Mouse (Mus musculus) megakaryocyte, embryonic 14.5 days (primary cell): ENCODE measurements around the gene Hexdc. TPM values are rescaled to one million over a fixed set of nuclear protein-coding genes. Genes with fewer than 3 reads are reported as not detected.

ENCODE experiments used
- H3K27me3 ChIP-seq: replicated peaks from 2 replicates; pipeline ENCODE3; 2012; ENCODE audit warnings: inconsistent platforms
- H3K36me3 ChIP-seq: replicated peaks from 2 replicates; pipeline ENCODE3; 2012; ENCODE audit warnings: low read length, inconsistent platforms, mixed read lengths
- H3K4me1 ChIP-seq: 2 replicates; pipeline ENCODE4 v1.6.1; 2012; ENCODE audit warnings: inconsistent platforms
- H3K4me3 ChIP-seq: replicated peaks from 2 replicates; pipeline ENCODE3; 2012; ENCODE audit warnings: moderate library complexity, mild to moderate bottlenecking, inconsistent platforms
- H3K9me3 ChIP-seq: 2 replicates; pipeline ENCODE4 v1.6.1; 2012; ENCODE audit warnings: inconsistent platforms
- FLI1 ChIP-seq: IDR thresholded peaks from 2 replicates; pipeline ENCODE4 v1.6.1; 2012; ENCODE audit warnings: low read length, inconsistent platforms, mixed read lengths
- GATA1 ChIP-seq: IDR thresholded peaks from 3 replicates; pipeline ENCODE4 v1.6.1; 2012; ENCODE audit warnings: mixed read lengths, low read length, inconsistent platforms, borderline replicate concordance
- polyA plus RNA-seq: library from polyadenylated mRNA; stranded (reverse); fragments of >175 nt; gene quantifications from 2 replicates; pipeline ENCODE4 v1.2.3, GENCODE M21; 2012; ENCODE audit warnings: low replicate concordance; ENCODE audit not compliant: insufficient read depth

Hexdc gene
- polyA plus RNA-seq, 1 experiment, result 4.2 TPM

DNA sequence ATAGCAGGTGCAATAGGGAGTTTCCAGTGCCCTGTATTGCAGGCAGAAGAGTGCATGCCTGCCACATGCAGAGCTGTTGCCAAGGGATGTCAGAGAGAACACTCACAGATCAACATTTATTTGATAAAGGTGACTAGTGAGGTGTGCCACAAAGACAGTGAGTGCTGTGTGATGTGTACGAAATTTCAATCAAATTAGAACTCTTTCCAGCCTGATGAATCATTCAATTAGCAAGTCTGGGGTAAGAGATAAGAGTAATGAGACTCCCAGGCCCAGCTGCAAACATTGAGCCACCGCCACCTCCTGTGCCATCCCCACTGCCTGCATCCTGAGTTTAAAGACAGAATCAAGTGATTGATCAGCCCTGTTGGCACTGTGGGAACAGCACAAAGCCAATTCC is 11.5 kb upstream of the Hexdc start:
- Histone ChIP-seq H3K9me3 (no peaks in the 10 kb centered on the region), H3K4me1 (no peaks in the 10 kb centered on the region; the same call in 1 of the 2 replicates), H3K27me3 (peaks cover 12% of the 10 kb centered on the region), H3K36me3 (peaks cover 3% of the 10 kb centered on the region), H3K4me3 (no peak overlapping the region)
- no peak for TF ChIP-seq FLI1
- TF ChIP-seq GATA1, result no peak

DNA sequence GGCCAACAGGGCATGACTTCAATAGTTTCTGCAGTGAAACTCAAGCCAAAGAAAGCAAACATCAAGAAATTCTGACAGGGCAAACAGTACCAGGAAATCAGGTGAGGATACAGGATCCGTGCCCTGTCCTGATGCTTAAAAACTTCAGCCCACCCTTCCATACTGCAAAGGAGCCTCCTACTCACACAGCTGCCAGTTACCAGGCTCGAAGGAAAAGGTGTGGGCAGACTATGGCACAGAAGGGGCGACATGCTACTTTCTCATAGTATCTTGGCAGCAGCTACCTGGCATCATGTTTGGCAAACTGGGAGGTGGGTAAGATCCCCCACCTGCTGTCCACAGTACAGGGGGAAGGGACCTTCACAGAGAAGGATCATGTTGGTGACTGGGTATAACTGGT is 10.8 kb upstream of the Hexdc start:
- TF ChIP-seq FLI1 (no peak), GATA1 (no peak)
- Histone ChIP-seq H3K36me3 (peaks cover 3% of the 10 kb centered on the region), H3K27me3 (peaks cover 15% of the 10 kb centered on the region), H3K9me3 (no peaks in the 10 kb centered on the region), H3K4me1 (no peaks in the 10 kb centered on the region; the same call in 1 of the 2 replicates), H3K4me3 (no peak overlapping the region)

DNA sequence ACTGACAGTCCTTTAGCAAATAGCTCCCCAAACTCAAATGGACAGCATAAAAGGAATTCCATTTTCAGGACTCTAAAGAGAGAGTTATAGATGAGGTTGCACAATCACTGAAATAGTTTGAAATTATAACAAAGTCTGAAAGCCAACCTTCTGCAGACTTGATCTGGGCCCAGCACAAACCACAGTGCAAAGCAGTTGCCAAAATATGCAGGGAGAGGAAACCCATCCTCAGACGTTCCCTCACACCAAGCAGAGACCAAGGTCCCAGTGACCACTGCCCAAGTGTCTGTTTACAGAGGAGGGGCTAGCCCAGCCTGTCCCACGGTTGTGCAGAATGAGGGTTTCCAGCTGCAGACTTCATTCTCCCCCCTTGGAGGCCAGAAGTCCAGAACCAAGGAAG is 5.6 kb upstream of the Hexdc start:
- no peak for TF ChIP-seq GATA1
- no peak for TF ChIP-seq FLI1

DNA sequence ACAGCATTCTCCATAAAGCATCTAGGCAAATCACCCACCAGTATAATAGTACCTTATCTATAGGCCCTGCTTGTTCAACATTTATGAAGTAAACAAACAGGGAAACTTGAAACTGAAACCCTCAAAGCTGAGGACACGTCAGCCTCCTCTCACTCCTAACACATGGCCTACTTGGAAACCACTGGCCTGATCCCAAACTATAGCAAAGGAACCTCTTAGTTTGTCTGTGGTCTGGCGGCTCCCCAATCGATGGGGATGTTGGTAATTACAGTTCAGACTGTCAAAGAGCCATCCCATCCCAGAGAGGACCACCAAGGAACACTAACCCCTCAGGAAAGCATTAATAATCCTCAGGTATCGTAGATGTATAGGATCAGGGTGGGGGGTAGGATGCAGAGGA is 4.4 kb upstream of the Hexdc start:
- no peak overlapping the region for H3K4me3 ChIP-seq
- H3K36me3 ChIP-seq, result peaks cover 10% of the 10 kb centered on the region
- peaks cover 22% of the 10 kb centered on the region for H3K4me1 ChIP-seq
- TF ChIP-seq GATA1 (no peak), FLI1 (no peak)
- no peaks in the 10 kb centered on the region for H3K9me3 ChIP-seq
- peaks cover 5% of the 10 kb centered on the region for H3K27me3 ChIP-seq

More for the DNA sequence above, 5.6 kb upstream of the Hexdc start:
- Histone ChIP-seq H3K36me3 (peaks cover 10% of the 10 kb centered on the region), H3K4me3 (no peak overlapping the region), H3K27me3 (peaks cover 5% of the 10 kb centered on the region), H3K4me1 (peaks cover 15% of the 10 kb centered on the region), H3K9me3 (no peaks in the 10 kb centered on the region)

DNA sequence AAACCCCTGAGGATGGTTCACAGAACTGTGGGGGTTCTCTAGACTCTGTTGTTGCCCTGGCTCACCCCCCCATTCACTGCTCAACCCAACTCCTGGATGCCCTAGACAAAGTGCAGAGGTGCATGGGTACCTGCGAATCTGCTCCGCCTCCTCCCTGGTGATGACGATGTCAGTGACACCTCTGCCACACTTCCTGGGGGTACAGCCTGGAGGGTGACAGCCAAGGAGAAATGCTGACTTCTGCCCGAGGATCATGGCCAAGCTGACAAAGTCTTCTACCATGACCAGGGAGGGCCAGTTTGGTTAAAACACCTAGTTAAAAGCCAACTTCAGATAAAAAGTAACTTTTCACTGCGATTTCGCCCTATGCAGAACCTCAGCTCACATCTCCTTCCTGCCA is 3.5 kb upstream of the Hexdc start:
- H3K4me3 ChIP-seq, result peak overlapping the region; percentile 38

DNA sequence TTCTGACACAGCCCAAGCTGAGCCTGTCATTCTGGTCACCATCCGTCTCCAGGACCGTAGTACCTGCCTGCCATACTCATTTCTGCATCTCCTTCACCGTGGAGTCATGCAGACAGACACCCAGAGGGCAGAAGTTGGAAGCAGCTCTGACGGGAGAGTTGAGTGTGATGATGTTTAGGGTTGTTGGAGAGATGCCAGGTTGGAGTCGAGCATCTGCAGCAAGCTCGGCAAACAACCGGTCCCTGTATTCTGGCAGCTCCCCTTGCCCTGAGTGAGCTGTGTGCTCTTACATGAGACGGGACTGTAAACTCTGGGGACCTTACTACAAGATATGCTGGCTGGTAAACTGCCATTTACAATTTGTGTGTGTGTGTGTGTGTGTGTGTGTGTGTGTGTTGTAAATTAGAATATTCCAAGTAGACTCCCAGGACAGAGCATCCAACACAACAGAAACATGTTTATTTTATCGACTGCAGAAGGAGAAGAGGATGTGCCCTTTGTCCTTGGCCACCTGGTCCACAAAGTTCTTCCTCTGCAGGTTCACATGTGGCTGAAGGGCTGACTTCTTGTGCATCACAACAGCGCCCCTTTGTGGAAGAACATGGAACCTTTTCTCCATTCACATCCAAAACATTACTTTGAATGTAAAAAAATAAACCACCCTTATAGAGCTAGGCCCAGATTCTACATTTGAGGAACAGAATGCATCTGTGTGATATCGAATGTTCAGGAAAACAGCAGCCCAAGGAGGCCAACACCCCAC is 2.6 kb upstream of the Hexdc start:
- H3K36me3 ChIP-seq, result peaks cover 7% of the 10 kb centered on the region
- peaks cover 27% of the 10 kb centered on the region for H3K4me1 ChIP-seq
- H3K27me3 ChIP-seq, result peaks cover 3% of the 10 kb centered on the region
- no peaks in the 10 kb centered on the region for H3K9me3 ChIP-seq
- no peak overlapping the region for H3K4me3 ChIP-seq
- no peak for TF ChIP-seq GATA1
- TF ChIP-seq FLI1, result no peak

More for the DNA sequence above, 3.5 kb upstream of the Hexdc start:
- Histone ChIP-seq H3K36me3 (peaks cover 10% of the 10 kb centered on the region), H3K9me3 (no peaks in the 10 kb centered on the region), H3K4me1 (peaks cover 27% of the 10 kb centered on the region), H3K27me3 (peaks cover 5% of the 10 kb centered on the region)
- TF ChIP-seq FLI1, result no peak

DNA sequence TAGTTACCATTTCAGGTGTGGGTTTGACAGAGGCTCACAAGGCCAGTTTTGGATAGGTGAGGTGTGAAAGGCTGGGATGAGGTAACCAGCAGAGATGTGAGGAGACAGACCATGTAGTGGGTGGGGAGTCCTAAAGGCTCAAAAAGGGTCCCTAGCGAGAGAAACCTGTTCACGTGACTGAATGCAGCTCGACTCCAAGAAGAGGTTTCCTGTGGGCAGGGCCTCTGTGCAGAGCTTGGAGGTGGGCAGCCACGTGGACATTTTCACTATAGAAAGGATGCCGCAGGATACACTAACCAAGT is 423 bp upstream of the Hexdc start:
- peaks cover 40% of the 10 kb centered on the region for H3K4me1 ChIP-seq
- H3K36me3 ChIP-seq, result peaks cover 15% of the 10 kb centered on the region
- H3K9me3 ChIP-seq, result no peaks in the 10 kb centered on the region
- H3K4me3 ChIP-seq, result peak overlapping the region; percentile 96
- TF ChIP-seq GATA1 (no peak), FLI1 (no peak)
- H3K27me3 ChIP-seq, result no peaks in the 10 kb centered on the region

DNA sequence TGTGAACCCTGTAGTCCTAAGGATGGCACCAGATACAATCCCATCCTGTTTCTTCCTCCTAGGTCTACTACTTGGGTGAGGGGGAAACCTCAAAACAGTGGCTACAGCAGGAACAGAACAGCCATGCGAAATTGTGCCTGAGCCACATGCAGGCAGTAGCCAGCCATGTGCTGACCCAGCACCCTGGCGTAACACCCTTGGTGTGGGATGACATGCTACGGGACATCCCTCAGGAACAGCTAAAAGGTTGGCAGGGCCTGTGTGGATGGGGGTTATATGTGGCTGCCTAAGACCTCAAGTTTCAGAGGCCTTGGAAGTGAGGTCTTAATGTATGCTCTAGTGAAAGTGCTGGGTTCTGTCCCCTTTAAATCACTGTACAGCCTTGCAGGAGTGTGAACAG is 12.6 kb downstream of the Hexdc start:
- Histone ChIP-seq H3K36me3 (peaks cover 76% of the 10 kb centered on the region), H3K4me1 (peaks cover 26% of the 10 kb centered on the region), H3K4me3 (no peak overlapping the region), H3K27me3 (no peaks in the 10 kb centered on the region), H3K9me3 (no peaks in the 10 kb centered on the region)
- TF ChIP-seq FLI1 (no peak), GATA1 (no peak)

DNA sequence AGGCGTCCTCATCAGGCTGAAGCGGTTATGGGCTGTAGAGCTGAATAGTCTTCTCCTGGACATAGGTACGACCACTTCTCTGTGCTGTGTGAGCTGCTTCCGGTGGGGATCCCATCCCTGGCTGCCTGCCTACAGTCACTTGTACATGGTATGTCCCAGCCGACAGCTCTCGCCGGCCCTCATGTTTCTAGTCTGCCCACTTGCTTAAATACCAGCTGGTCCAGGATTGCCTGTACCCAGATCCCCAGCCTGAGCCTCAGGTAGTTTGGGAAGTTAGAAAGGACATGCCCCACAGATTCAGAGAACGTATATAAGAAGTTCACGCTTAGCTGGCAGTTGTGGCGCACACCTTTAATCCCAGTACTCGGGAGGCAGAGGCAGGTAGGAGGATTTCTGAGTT is 15.5 kb downstream of the Hexdc start:
- no peaks in the 10 kb centered on the region for H3K27me3 ChIP-seq
- TF ChIP-seq GATA1 (no peak), FLI1 (no peak)
- H3K4me1 ChIP-seq, result peaks cover 31% of the 10 kb centered on the region
- H3K4me3 ChIP-seq, result no peak overlapping the region
- no peaks in the 10 kb centered on the region for H3K9me3 ChIP-seq
- peaks cover 90% of the 10 kb centered on the region for H3K36me3 ChIP-seq

DNA sequence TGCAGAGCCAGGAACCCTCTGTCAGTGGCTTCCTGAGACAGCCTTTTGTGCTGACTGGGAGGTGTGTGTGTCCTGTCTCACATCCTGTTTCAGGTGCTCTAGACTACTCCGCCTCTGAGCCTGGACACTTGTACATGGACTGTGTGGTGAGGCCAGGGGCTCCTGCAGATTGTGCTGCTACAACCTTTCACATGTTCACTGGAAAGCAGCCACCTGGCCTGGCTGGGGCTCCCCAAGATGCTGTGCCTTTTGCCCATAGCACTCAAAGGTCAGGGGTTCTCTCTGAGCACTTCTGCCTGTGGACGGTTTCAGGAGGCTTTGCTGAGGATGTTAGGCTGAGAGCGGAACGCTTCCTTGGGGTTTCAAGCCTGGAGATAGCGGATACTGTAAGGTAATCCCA is 16.5 kb downstream of the Hexdc start:
- H3K36me3 ChIP-seq, result peaks cover 96% of the 10 kb centered on the region
- H3K4me3 ChIP-seq, result no peak overlapping the region
- no peak for TF ChIP-seq GATA1
- TF ChIP-seq FLI1, result no peak
- no peaks in the 10 kb centered on the region for H3K9me3 ChIP-seq
- H3K27me3 ChIP-seq, result no peaks in the 10 kb centered on the region
- peaks cover 41% of the 10 kb centered on the region for H3K4me1 ChIP-seq

DNA sequence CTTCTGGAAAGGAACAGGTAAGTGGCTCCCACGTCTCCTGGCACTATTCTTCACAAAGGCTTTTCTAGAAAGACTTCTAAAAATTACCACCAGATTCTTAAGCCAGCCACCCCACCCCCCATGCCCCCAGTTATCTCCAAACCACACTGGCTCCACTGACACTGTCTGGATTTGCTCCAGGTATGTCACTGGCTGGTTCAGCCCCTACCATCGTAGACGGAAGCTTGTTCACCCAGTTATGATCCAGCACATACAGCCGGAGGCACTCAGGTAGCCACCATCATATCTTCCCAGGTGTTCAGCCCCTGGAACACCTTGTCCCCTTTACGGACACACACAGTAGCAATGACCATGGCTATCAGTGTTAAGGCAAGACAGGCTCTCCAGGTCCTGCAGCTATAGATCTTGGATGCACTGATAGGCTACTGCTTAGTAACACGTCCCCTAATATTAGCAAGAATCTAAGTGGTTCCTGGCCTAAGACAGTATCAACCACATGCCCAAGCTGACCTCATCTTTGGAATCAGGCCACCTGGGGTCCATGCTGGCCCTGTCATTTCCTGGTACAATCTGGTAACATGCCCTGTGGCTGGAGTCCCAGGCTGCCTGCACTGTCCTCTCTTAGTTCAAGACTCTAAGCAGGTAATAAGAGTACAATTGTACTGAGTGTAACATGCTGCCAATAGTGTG is 17.2 kb downstream of the Hexdc start:
- Histone ChIP-seq H3K36me3 (peaks cover 96% of the 10 kb centered on the region), H3K27me3 (no peaks in the 10 kb centered on the region), H3K4me1 (peaks cover 48% of the 10 kb centered on the region), H3K9me3 (no peaks in the 10 kb centered on the region), H3K4me3 (no peak overlapping the region)
- no peak for TF ChIP-seq GATA1
- no peak for TF ChIP-seq FLI1
